Mouse (Mus musculus) liver, embryonic 11.5 days (tissue): Measurements from ENCODE around the gene Hdac4. TPM values are rescaled to one million over a fixed set of nuclear protein-coding genes. Genes with fewer than 3 reads are reported as not detected.

Source experiments
- ATAC-seq: fragments of 200-750 bp; cut with Nextera tagmentation; replicated peaks from 2 replicates; pipeline ENCODE4 v1.8.0; 2017; ENCODE audit warnings: moderate number of reproducible peaks, mild to moderate bottlenecking, moderate TSS enrichment, moderate library complexity; ENCODE audit not compliant: low FRiP score
- DNase-seq: peaks from one replicate; pipeline ENCODE4 v3.0.0-alpha.2; 2017; ENCODE audit warnings: low spot score
- H3K27ac ChIP-seq: fragments of 300-500 bp; sonication (generic); 2 replicates; pipeline ENCODE4 v1.5.1; 2014; ENCODE audit warnings: mild to moderate bottlenecking, low read depth, low read length, control low read depth
- H3K27me3 ChIP-seq: fragments of 300-500 bp; sonication (generic); replicated peaks from 2 replicates; pipeline ENCODE4 v1.6.1; 2014; ENCODE audit warnings: low read length, mixed read lengths; ENCODE audit not compliant: control insufficient read depth, insufficient read depth
- H3K36me3 ChIP-seq: fragments of 300-500 bp; sonication (generic); 2 replicates; pipeline ENCODE4 v1.6.1; 2014; ENCODE audit warnings: mild to moderate bottlenecking, low read length, moderate library complexity, mixed read lengths; ENCODE audit not compliant: control insufficient read depth, insufficient read depth
- H3K4me1 ChIP-seq: fragments of 300-500 bp; sonication (generic); replicated peaks from 2 replicates; pipeline ENCODE4 v1.6.1; 2014; ENCODE audit warnings: low read length, mixed read lengths; ENCODE audit not compliant: control insufficient read depth, insufficient read depth
- H3K4me2 ChIP-seq: fragments of 300-500 bp; sonication (generic); 2 replicates; pipeline ENCODE4 v1.6.1; 2014; ENCODE audit warnings: mild to moderate bottlenecking, control low read depth, moderate library complexity
- H3K4me3 ChIP-seq: fragments of 300-500 bp; sonication (generic); 2 replicates; pipeline ENCODE4 v1.5.1; 2014; ENCODE audit warnings: low read depth, low read length, control low read depth
- H3K9ac ChIP-seq: fragments of 300-500 bp; sonication (generic); 2 replicates; pipeline ENCODE4 v1.6.1; 2014; ENCODE audit warnings: low read depth, low read length, control low read depth
- H3K9me3 ChIP-seq: fragments of 300-500 bp; sonication (generic); 2 replicates; pipeline ENCODE4 v1.6.1; 2016; ENCODE audit warnings: low read length, inconsistent platforms, mixed read lengths; ENCODE audit not compliant: control insufficient read depth
- WGBS: fragments of 180-500 bp; shearing (Covaris S2); extraction: QIAGEN DNeasy Blood & Tissue Kit; methylation state at CpG from one replicate; pipeline ENCODE4 v1.1.7; 2014; 5-methylcytosine and 5-hydroxymethylcytosine counted together
- polyA plus RNA-seq: library from polyadenylated mRNA; unstranded; fragments of >200 nt; fragmentation: Nextera tagmentation; extraction: Ambion mirVana; gene quantifications from 2 replicates; pipeline ENCODE4 v1.2.1, GENCODE M21; 2014

Gene Hdac4
- polyA plus RNA-seq, 1 experiment from 2014 or later = 12.0 TPM

- 90% methylated on average over 10 of the region's 10 CpGs for WGBS
- ATAC-seq = no peak
- Histone ChIP-seq H3K4me3 (no peak overlapping the region), H3K36me3 (no peaks in the 10 kb centered on the region), H3K9me3 (no peaks in the 10 kb centered on the region), H3K9ac (no peak overlapping the region), H3K27me3 (no peaks in the 10 kb centered on the region), H3K4me2 (no peak overlapping the region), H3K27ac (no peak overlapping the region), H3K4me1 (peaks cover 17% of the 10 kb centered on the region)
- no peak for DNase-seq
Measured at GRCm38 (mm10) chr1:92082156-92082836, 113.2 kb downstream of the Hdac4 start.

GRCm38 (mm10) chr1:92079982-92080537 lies 115.4 kb downstream of the Hdac4 start:
- Histone ChIP-seq H3K9ac (no peak overlapping the region), H3K36me3 (no peaks in the 10 kb centered on the region), H3K4me3 (no peak overlapping the region), H3K4me1 (peaks cover 17% of the 10 kb centered on the region), H3K27ac (no peak overlapping the region), H3K9me3 (no peaks in the 10 kb centered on the region), H3K4me2 (no peak overlapping the region), H3K27me3 (no peaks in the 10 kb centered on the region)
- ATAC-seq (no peak), DNase-seq (no peak)
- WGBS = 53% methylated on average over 11 of the region's 11 CpGs

DNA sequence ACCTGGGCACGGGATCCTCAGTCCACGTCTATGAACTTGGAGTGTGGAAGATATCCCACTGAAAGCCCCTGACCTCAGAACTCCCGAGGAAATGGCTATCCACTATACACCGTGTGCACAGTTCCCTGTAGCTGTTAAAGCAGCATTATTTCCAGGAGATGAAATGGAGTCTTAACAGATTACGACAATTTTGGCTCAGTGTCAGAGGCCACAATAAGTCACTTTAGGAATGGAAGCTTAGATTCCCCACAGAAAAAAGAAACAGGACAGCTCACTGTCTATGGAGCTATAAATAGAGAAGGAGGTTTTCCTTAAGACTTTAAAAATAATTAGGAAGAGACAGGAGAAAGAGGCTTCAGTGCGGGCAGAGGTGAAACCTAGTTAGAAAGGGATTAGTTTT lies 120.2 kb downstream of the Hdac4 start:
- Histone ChIP-seq H3K9ac (no peak overlapping the region), H3K9me3 (no peaks in the 10 kb centered on the region), H3K27me3 (no peaks in the 10 kb centered on the region), H3K36me3 (no peaks in the 10 kb centered on the region), H3K27ac (no peak overlapping the region), H3K4me3 (no peak overlapping the region), H3K4me1 (peaks cover 2% of the 10 kb centered on the region; the same call in 1 of the 2 replicates), H3K4me2 (no peak overlapping the region)
- DNase-seq (no peak), ATAC-seq (no peak)
- WGBS = 79% methylated on average over 6 of the region's 6 CpGs

- H3K4me2 ChIP-seq = no peak overlapping the region
- no peaks in the 10 kb centered on the region for H3K9me3 ChIP-seq
- no peaks in the 10 kb centered on the region for H3K4me1 ChIP-seq
- DNase-seq (no peak), ATAC-seq (no peak)
- no peak overlapping the region for H3K9ac ChIP-seq
- H3K27ac ChIP-seq = no peak overlapping the region
- no peaks in the 10 kb centered on the region for H3K36me3 ChIP-seq
- H3K27me3 ChIP-seq = no peaks in the 10 kb centered on the region
- no peak overlapping the region for H3K4me3 ChIP-seq
- WGBS = 83% methylated on average over 3 of the region's 3 CpGs
Measured at GRCm38 (mm10) chr1:92074655-92075054, 120.8 kb downstream of the Hdac4 start.

GRCm38 (mm10) chr1:92069932-92070677 lies 125.4 kb downstream of the Hdac4 start:
- H3K36me3 ChIP-seq = no peaks in the 10 kb centered on the region
- no peak for DNase-seq
- H3K27ac ChIP-seq = no peak overlapping the region
- ATAC-seq = no peak
- H3K27me3 ChIP-seq = no peaks in the 10 kb centered on the region
- 78% methylated on average over 2 of the region's 2 CpGs for WGBS
- no peaks in the 10 kb centered on the region for H3K4me1 ChIP-seq
- H3K4me3 ChIP-seq = no peak overlapping the region
- no peak overlapping the region for H3K4me2 ChIP-seq
- H3K9me3 ChIP-seq = no peaks in the 10 kb centered on the region
- H3K9ac ChIP-seq = no peak overlapping the region

- no peak for ATAC-seq
- Histone ChIP-seq H3K9me3 (no peaks in the 10 kb centered on the region), H3K4me3 (no peak overlapping the region), H3K9ac (no peak overlapping the region), H3K36me3 (no peaks in the 10 kb centered on the region), H3K27ac (no peak overlapping the region), H3K4me2 (no peak overlapping the region), H3K27me3 (no peaks in the 10 kb centered on the region), H3K4me1 (no peaks in the 10 kb centered on the region)
- no peak for DNase-seq
- WGBS = 96% methylated on average over 7 of the region's 7 CpGs
Measured at GRCm38 (mm10) chr1:92069464-92069863, 126.0 kb downstream of the Hdac4 start.

DNA sequence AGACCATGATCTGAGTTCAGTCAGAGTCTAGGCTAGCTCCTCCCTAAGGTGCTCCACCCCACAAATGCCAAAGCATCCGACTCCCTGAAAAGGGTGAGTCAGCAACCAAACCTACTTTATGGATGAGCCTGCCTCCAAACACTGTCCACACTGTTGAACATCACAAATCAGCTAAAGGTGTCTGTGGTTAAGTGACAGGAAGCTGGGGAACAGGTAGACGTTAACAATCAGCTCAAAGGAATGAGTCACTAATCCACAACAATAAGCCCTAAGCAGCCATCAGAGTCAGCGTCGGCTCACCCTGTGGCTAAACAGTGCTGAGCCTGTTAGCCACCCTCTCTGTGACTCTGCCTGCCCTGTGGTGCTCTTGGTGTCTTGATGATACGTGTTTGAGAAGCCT lies 131.2 kb downstream of the Hdac4 start:
- DNase-seq = no peak
- WGBS = 71% methylated on average over 5 of the region's 5 CpGs
- no peak for ATAC-seq
- Histone ChIP-seq H3K4me3 (no peak overlapping the region), H3K4me1 (no peaks in the 10 kb centered on the region; the same call in 1 of the 2 replicates), H3K9me3 (no peaks in the 10 kb centered on the region), H3K27ac (no peak overlapping the region), H3K36me3 (no peaks in the 10 kb centered on the region), H3K27me3 (no peaks in the 10 kb centered on the region), H3K4me2 (no peak overlapping the region), H3K9ac (no peak overlapping the region)

GRCm38 (mm10) chr1:92063271-92063670 lies 132.2 kb downstream of the Hdac4 start:
- Histone ChIP-seq H3K27ac (no peak overlapping the region), H3K4me1 (no peaks in the 10 kb centered on the region; the same call in none of the 2 replicates), H3K4me3 (no peak overlapping the region), H3K27me3 (no peaks in the 10 kb centered on the region), H3K9ac (no peak overlapping the region), H3K36me3 (no peaks in the 10 kb centered on the region), H3K4me2 (no peak overlapping the region), H3K9me3 (no peaks in the 10 kb centered on the region)
- 79% methylated on average over 3 of the region's 3 CpGs for WGBS
- DNase-seq (no peak), ATAC-seq (no peak)
